Mouse (Mus musculus): ENCODE data around the gene Arhgef5.
"Not testable (repeated sequence)": the region's sequence is repeated elsewhere in the genome, so short reads cannot be mapped to it uniquely, and the experiment has no call there.

Gene Arhgef5

GRCm38 (mm10) chr6:43265363-43266041 lies at the start of gene Arhgef5:
Gene Arhgef5 (plus strand): TSS chr6:43265582.
- DNase-seq (ENCODE audit: low read depth, low spot score), result peak; percentile 16

GRCm38 (mm10) chr6:43231255-43231654 lies 34.1 kb upstream of the Arhgef5 start, which contains the start of gene Olfr47:
Gene Olfr47 (plus strand): TSS chr6:43231529.
- not testable (repeated sequence) for DNase-seq (ENCODE audit: low read depth, low spot score)

- peak; percentile 58 for DNase-seq (ENCODE audit: low read depth, low spot score)
Measured at GRCm38 (mm10) chr6:43242061-43242460, 23.3 kb upstream of the Arhgef5 start.

- DNase-seq (ENCODE audit: low read depth, low spot score), result no peak
Measured at GRCm38 (mm10) chr6:43247396-43247795, 18.0 kb upstream of the Arhgef5 start.

- no peak for DNase-seq (ENCODE audit: low read depth, low spot score)
Measured at GRCm38 (mm10) chr6:43252994-43253393, 12.4 kb upstream of the Arhgef5 start.

- peak; percentile 6 for DNase-seq (ENCODE audit: low read depth, low spot score)
Measured at GRCm38 (mm10) chr6:43254193-43254926, 11.0 kb upstream of the Arhgef5 start.

GRCm38 (mm10) chr6:43260756-43261155 lies 4.6 kb upstream of the Arhgef5 start:
- no peak for DNase-seq (ENCODE audit: low read depth, low spot score)

- DNase-seq (ENCODE audit: low read depth, low spot score), result peak; percentile 37
Measured at GRCm38 (mm10) chr6:43266356-43266755, 974 bp downstream of the Arhgef5 start.

GRCm38 (mm10) chr6:43272597-43272996 lies 7.2 kb downstream of the Arhgef5 start:
- no peak for DNase-seq (ENCODE audit: low read depth, low spot score)

GRCm38 (mm10) chr6:43274123-43274522 lies 8.7 kb downstream of the Arhgef5 start:
- no peak for DNase-seq (ENCODE audit: low read depth, low spot score)

GRCm38 (mm10) chr6:43278247-43278646 lies 12.9 kb downstream of the Arhgef5 start:
- DNase-seq (ENCODE audit: low read depth, low spot score), result peak; percentile 14

GRCm38 (mm10) chr6:43280481-43280880 lies 15.1 kb downstream of the Arhgef5 start:
- DNase-seq (ENCODE audit: low read depth, low spot score), result no peak

- no peak for DNase-seq (ENCODE audit: low read depth, low spot score)
Measured at GRCm38 (mm10) chr6:43292041-43292440, 26.7 kb downstream of the Arhgef5 start.

GRCm38 (mm10) chr6:43292471-43293076 lies 27.2 kb downstream of the Arhgef5 start:
- no peak for DNase-seq (ENCODE audit: low read depth, low spot score)

GRCm38 (mm10) chr6:43293175-43293574 lies 27.8 kb downstream of the Arhgef5 start:
- no peak for DNase-seq (ENCODE audit: low read depth, low spot score)

- DNase-seq (ENCODE audit: low read depth, low spot score), result no peak
Measured at GRCm38 (mm10) chr6:43295908-43296307, 30.5 kb downstream of the Arhgef5 start.

GRCm38 (mm10) chr6:43296798-43297507 lies 31.6 kb downstream of the Arhgef5 start:
- peak; percentile 57 for DNase-seq (ENCODE audit: low read depth, low spot score)

GRCm38 (mm10) chr6:43297508-43297850 lies 32.1 kb downstream of the Arhgef5 start:
- DNase-seq (ENCODE audit: low read depth, low spot score), result no peak

GRCm38 (mm10) chr6:43309454-43309853 lies 44.1 kb downstream of the Arhgef5 start, which contains the start of gene Nobox:
Gene Nobox (minus strand): TSS chr6:43309554.
- DNase-seq (ENCODE audit: low read depth, low spot score), result no peak

GRCm38 (mm10) chr6:43310071-43310470 lies 44.7 kb downstream of the Arhgef5 start:
- DNase-seq (ENCODE audit: low read depth, low spot score), result no peak

- no peak for DNase-seq (ENCODE audit: low read depth, low spot score)
Measured at GRCm38 (mm10) chr6:43312546-43312945, 47.2 kb downstream of the Arhgef5 start.
